Mouse (Mus musculus) heart, postnatal 0 days (tissue): ENCODE measurements around the gene Tec.

Experiments
- CTCF ChIP-seq: IDR thresholded peaks from 2 replicates; pipeline ENCODE4 v1.5.1; 2016; ENCODE audit warnings: antibody characterized with exemption, control low read depth, low read depth
- EP300 ChIP-seq: IDR thresholded peaks from 2 replicates; pipeline ENCODE4 v1.6.1; 2016; ENCODE audit warnings: antibody characterized with exemption, low read depth

- TF ChIP-seq CTCF (no peak), EP300 (no peak)
These were observed 40.8 kb downstream of the Tec start for GRCm38 (mm10) chr5:72827435-72827834.
